Mouse (Mus musculus) stomach, embryonic 15.5 days (tissue): ENCODE measurements around the gene Hsp90b1. TPM values are rescaled to one million over a fixed set of nuclear protein-coding genes. Genes with fewer than 3 reads are reported as not detected.
A peak's percentile ranks its signal among the peaks of the same experiment; 100 is the strongest.

ENCODE experiments used
- microRNA-seq: library from miRNA; unstranded; fragments of <30 nt; microRNA quantifications from one replicate; pipeline ENCODE4, GENCODE M21; 2016
- polyA plus RNA-seq: library from polyadenylated mRNA; unstranded; fragments of >200 nt; fragmentation: Nextera tagmentation; extraction: Ambion mirVana; gene quantifications from 2 replicates; pipeline ENCODE4 v1.2.1, GENCODE M21; 2015

Hsp90b1 gene
- polyA plus RNA-seq, 1 experiment from 2014 or later: 662 TPM

Small RNA genes lying within 50 kb of the gene (microRNA-seq; reads per million reads assigned to microRNA genes)
- gene Gm25745: 2.7 reads per million, percentile 9 among the genes with 10 or more reads in this experiment

Other genes with a start within 250 kb of the Hsp90b1 start
- 3.5 TPM in 2 replicates for gene Syn3, start 206.6 kb downstream of the Hsp90b1 start, polyA plus RNA-seq
- 1.6 and 1.7 TPM in 2 replicates for gene Ttc41, start 302 bp upstream of the Hsp90b1 start, polyA plus RNA-seq
- not detected in 2 replicates for gene Gm49358, start 58.5 kb upstream of the Hsp90b1 start, polyA plus RNA-seq
- gene Nt5dc3, start 73.5 kb upstream of the Hsp90b1 start, polyA plus RNA-seq: 1.5 and 1.8 TPM in 2 replicates